Mouse (Mus musculus) MEL (cell line): Measurements from ENCODE around the gene Fchsd2. TPM values are rescaled to one million over a fixed set of nuclear protein-coding genes. Genes with fewer than 3 reads are reported as not detected.

Experiments
- DNase-seq: peaks from one replicate; pipeline ENCODE4 v3.0.0; 2011; ENCODE audit warnings: low read depth, low spot score
- H3K27ac ChIP-seq: 2 replicates; pipeline ENCODE4 v1.5.1; 2012; ENCODE audit warnings: low read depth, mild to moderate bottlenecking, control low read depth, low read length, moderate library complexity; ENCODE audit not compliant: control insufficient read depth
- H3K27me3 ChIP-seq, 2 experiments: fragments of 150-350 bp in 1 of 2; sonication (generic) in 1 of 2; 2 replicates each; pipeline ENCODE4 v1.6.1; 2012; ENCODE audit warnings: low read length in 2 of 2, mild to moderate bottlenecking in 2 of 2, improper control_type of control experiment in 1 of 2, moderate library complexity in 1 of 2; ENCODE audit not compliant: insufficient read depth in 2 of 2, control insufficient read depth in 1 of 2
- H3K36me3 ChIP-seq, 2 experiments: 2 replicates each; pipeline ENCODE4 v1.6.1; 2012 to 2014; ENCODE audit warnings: low read length in 2 of 2, improper control_type of control experiment in 1 of 2, inconsistent platforms in 1 of 2, mild to moderate bottlenecking in 1 of 2; ENCODE audit not compliant: insufficient read depth in 2 of 2, control insufficient read depth in 1 of 2
- H3K4me1 ChIP-seq, 2 experiments: fragments of 150-350 bp in 1 of 2; sonication (generic) in 1 of 2; 2 replicates each; pipeline ENCODE4 v1.6.1; 2012; ENCODE audit warnings: low read length in 2 of 2, improper control_type of control experiment in 1 of 2, mild to moderate bottlenecking in 1 of 2; ENCODE audit not compliant: insufficient read depth in 2 of 2, control insufficient read depth in 1 of 2
- H3K4me3 ChIP-seq, 2 experiments: fragments of 150-350 bp in 1 of 2; sonication (generic) in 1 of 2; 2 replicates each; pipeline ENCODE4 v1.5.1; 2012; ENCODE audit warnings: low read depth in 2 of 2, low read length in 2 of 2, mild to moderate bottlenecking in 2 of 2, moderate library complexity in 2 of 2, control low read depth in 1 of 2, improper control_type of control experiment in 1 of 2; ENCODE audit not compliant: control insufficient read depth in 1 of 2, insufficient read depth in 1 of 2
- H3K79me2 ChIP-seq: 2 replicates; pipeline ENCODE4 v1.6.1; 2012; ENCODE audit warnings: mild to moderate bottlenecking, low read length, moderate library complexity; ENCODE audit not compliant: control insufficient read depth, poor library complexity, insufficient read depth
- H3K9ac ChIP-seq: 2 replicates; pipeline ENCODE4 v1.6.1; 2012; ENCODE audit warnings: low read depth, mild to moderate bottlenecking, control low read depth, low read length, moderate library complexity; ENCODE audit not compliant: control insufficient read depth, poor library complexity, severe bottlenecking
- H3K9me3 ChIP-seq: fragments of 150-350 bp; sonication (generic); replicated peaks from 2 replicates; pipeline ENCODE4 v1.6.1; 2012; ENCODE audit warnings: mild to moderate bottlenecking, low read length, improper control_type of control experiment, moderate library complexity; ENCODE audit not compliant: insufficient read depth
- BHLHE40 ChIP-seq: IDR thresholded peaks from 2 replicates; pipeline ENCODE4 v1.6.1; 2012; ENCODE audit warnings: low read depth, mild to moderate bottlenecking, inconsistent platforms, low read length, improper control_type of control experiment, borderline replicate concordance
- CHD2 ChIP-seq: IDR thresholded peaks from 2 replicates; pipeline ENCODE4 v1.6.1; 2011; ENCODE audit warnings: low read length, improper control_type of control experiment
- GATA1 ChIP-seq: IDR thresholded peaks from 2 replicates; pipeline ENCODE4 v1.6.1; 2011; ENCODE audit warnings: low read depth, low read length, improper control_type of control experiment
- JUND ChIP-seq: IDR thresholded peaks from 2 replicates; pipeline ENCODE4 v1.6.1; 2011; ENCODE audit warnings: low read depth, mild to moderate bottlenecking, improper control_type of control experiment, low read length
- KAT2A ChIP-seq: conservative IDR thresholded peaks from 2 replicates; pipeline ENCODE4 v1.6.1; 2012; ENCODE audit warnings: low read depth, low read length, improper control_type of control experiment, inconsistent platforms
- MAFK ChIP-seq: IDR thresholded peaks from 2 replicates; pipeline ENCODE4 v1.6.1; 2011; ENCODE audit warnings: low read depth, mild to moderate bottlenecking, low read length, improper control_type of control experiment, borderline replicate concordance
- NRF1 ChIP-seq: IDR thresholded peaks from 2 replicates; pipeline ENCODE4 v1.6.1; 2014; ENCODE audit warnings: low read depth, mild to moderate bottlenecking, inconsistent platforms, low read length, improper control_type of control experiment, moderate library complexity; ENCODE audit not compliant: poor library complexity, insufficient read depth, severe bottlenecking
- SIN3A ChIP-seq: IDR thresholded peaks from 2 replicates; pipeline ENCODE4 v1.6.1; 2012; ENCODE audit warnings: low read length, improper control_type of control experiment, inconsistent platforms
- SMC3 ChIP-seq: IDR thresholded peaks from 2 replicates; pipeline ENCODE4 v1.6.1; 2011; ENCODE audit warnings: low read depth, low read length, improper control_type of control experiment
- TAL1 ChIP-seq: IDR thresholded peaks from 2 replicates; pipeline ENCODE4 v1.6.1; 2012; ENCODE audit warnings: mild to moderate bottlenecking, inconsistent platforms, low read length, moderate library complexity, mixed read lengths
- TBP ChIP-seq: IDR thresholded peaks from 2 replicates; pipeline ENCODE4 v1.8.0; 2011; ENCODE audit warnings: low read depth, low read length, improper control_type of control experiment
- USF1 ChIP-seq: IDR thresholded peaks from 2 replicates; pipeline ENCODE4 v1.6.1; 2014; ENCODE audit warnings: low read depth, mild to moderate bottlenecking, inconsistent platforms, low read length, improper control_type of control experiment, moderate library complexity
- ZKSCAN1 ChIP-seq: IDR thresholded peaks from 2 replicates; pipeline ENCODE4 v1.6.1; 2012; ENCODE audit warnings: low read depth, mild to moderate bottlenecking, inconsistent platforms, low read length, improper control_type of control experiment, moderate library complexity
- polyA plus RNA-seq, 2 experiments: library from polyadenylated mRNA; stranded (reverse) in 1 of 2; unstranded in 1 of 2; fragments of >175 nt in 1 of 2; fragments of >200 nt in 1 of 2; gene quantifications; 2 replicates each; pipeline versions ENCODE4 v1.2.1 to v1.2.4; 2012; ENCODE audit warnings: low replicate concordance in 2 of 2, low read depth in 1 of 2; ENCODE audit not compliant: insufficient read length in 2 of 2, insufficient read depth in 1 of 2, missing spikeins in 1 of 2
- total RNA-seq: library from RNA; depleted of rRNA; stranded (reverse); fragments of 300-350 nt; gene quantifications from 2 replicates; pipeline ENCODE4 v1.2.3, GENCODE M21; 2012

Fchsd2 gene
- total and polyA plus RNA-seq, 3 experiments: 3.9 to 6.3 TPM; not detected in 1

- peaks cover 0 to 3% of the 10 kb centered on the region in 2 experiments; a peak in 2 of 4 replicates for H3K36me3 ChIP-seq
- no peak overlapping the region for H3K27ac ChIP-seq
- H3K9ac ChIP-seq: no peak overlapping the region
- DNase-seq: peak; percentile 20
- H3K79me2 ChIP-seq: no peaks in the 10 kb centered on the region
- no peaks in the 10 kb centered on the region; a peak in 1 of 4 replicates for H3K27me3 ChIP-seq
- TF ChIP-seq GATA1 (0 out of 2 replicates have a peak, but pooled peaks have one; percentile 16), MAFK (no peak), BHLHE40 (peak; percentile 72; the same call in 1 of the 2 replicates)
- H3K9me3 ChIP-seq: no peaks in the 10 kb centered on the region
- H3K4me3 ChIP-seq: no peak overlapping the region
- peaks cover 2 to 12% of the 10 kb centered on the region in 2 experiments; a peak in 2 of 4 replicates for H3K4me1 ChIP-seq
Observed at GRCm38 (mm10) chr7:101063523-101063922, 29.1 kb upstream of the Fchsd2 start.

DNA sequence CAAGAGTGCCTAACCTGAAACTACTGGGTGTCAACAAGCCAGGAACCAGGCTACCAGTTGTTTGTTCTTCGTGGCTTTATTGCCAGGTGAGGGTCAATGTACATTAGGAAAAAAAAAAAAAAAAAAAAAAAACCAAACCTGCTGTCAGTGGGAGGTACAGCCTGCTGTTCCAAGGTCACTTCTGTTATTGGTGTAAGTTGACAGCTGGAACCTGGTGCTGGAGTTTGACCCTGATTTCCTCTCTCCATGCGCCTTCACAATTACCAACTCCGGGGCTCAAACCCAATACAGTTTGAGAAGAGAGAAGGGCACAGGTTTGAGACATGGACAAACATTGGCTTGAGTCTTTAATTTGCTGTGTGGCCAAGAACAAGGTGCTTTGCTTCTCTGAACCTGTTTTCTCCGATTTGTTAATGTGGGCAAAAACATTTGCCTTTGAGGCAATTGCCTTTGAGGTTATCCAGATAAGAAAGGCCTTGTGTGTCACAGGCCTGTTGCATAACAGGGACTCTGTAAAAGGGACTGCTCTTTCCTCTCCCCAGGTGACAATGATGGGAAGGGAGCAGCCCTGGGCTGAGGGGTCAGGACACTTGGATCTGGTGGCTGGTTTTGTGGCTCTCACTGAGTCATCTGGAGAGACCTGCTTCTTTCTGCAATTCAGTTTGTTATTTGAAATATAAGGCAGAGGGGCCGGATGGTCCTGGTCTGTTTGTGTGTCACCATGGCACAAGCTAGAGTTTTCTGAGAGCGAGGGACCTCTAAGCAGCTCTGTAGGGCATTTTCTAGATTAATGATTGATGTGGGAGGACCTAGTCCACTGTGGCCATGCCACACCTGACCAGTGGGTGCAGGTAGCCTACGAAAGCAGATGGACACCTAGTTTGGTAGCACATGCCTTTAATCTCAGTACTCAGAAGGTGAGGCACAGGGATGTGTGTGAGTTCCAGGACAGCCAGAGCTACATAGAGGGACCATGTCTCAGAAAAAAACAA, 27.7 kb upstream of the Fchsd2 start:
- no peak for DNase-seq
- Histone ChIP-seq H3K9ac (no peak overlapping the region), H3K9me3 (no peaks in the 10 kb centered on the region), H3K4me1 (peaks cover 2 to 13% of the 10 kb centered on the region in 2 experiments; a peak in 2 of 4 replicates), H3K36me3 (peaks cover 0 to 3% of the 10 kb centered on the region in 2 experiments; a peak in 2 of 4 replicates), H3K79me2 (no peaks in the 10 kb centered on the region), H3K4me3 (no peak overlapping the region), H3K27ac (no peak overlapping the region)
- TF ChIP-seq CHD2: no peak
- TF ChIP-seq TAL1: no peak
- TF ChIP-seq KAT2A: no peak
- no peak for TF ChIP-seq NRF1
- no peak for TF ChIP-seq JUND
- no peak for TF ChIP-seq SMC3
- TF ChIP-seq SIN3A: no peak
- TF ChIP-seq USF1: no peak
- no peak for TF ChIP-seq TBP
- TF ChIP-seq ZKSCAN1: no peak
- no peak for TF ChIP-seq BHLHE40
- TF ChIP-seq, all 39 proteins: peak for 0
- no peaks in the 10 kb centered on the region; a peak in 1 of 4 replicates for H3K27me3 ChIP-seq
